Mouse (Mus musculus) midbrain, postnatal 0 days (tissue): ENCODE measurements around the gene Sap30bp. TPM values are rescaled to one million over a fixed set of nuclear protein-coding genes. Genes with fewer than 3 reads are reported as not detected.

Source experiments
- ATAC-seq: fragments of 200-750 bp; cut with Nextera tagmentation; 2 replicates; pipeline ENCODE4 v1.8.0; 2017; ENCODE audit warnings: moderate number of reproducible peaks, mild to moderate bottlenecking, moderate TSS enrichment, moderate library complexity; ENCODE audit not compliant: low FRiP score
- DNase-seq: peaks from one replicate; pipeline ENCODE4 v3.0.0-alpha.2; 2015; ENCODE audit warnings: low spot score
- H3K27ac ChIP-seq: fragments of 300-500 bp; sonication (generic); 2 replicates; pipeline ENCODE4 v1.5.1; 2014; ENCODE audit warnings: low read depth, mild to moderate bottlenecking, low read length, mixed read lengths
- H3K27me3 ChIP-seq: fragments of 300-500 bp; sonication (generic); 2 replicates; pipeline ENCODE4 v1.6.1; 2014; ENCODE audit warnings: low read length, control low read depth, mixed read lengths; ENCODE audit not compliant: insufficient read depth
- H3K36me3 ChIP-seq: fragments of 300-500 bp; sonication (generic); 2 replicates; pipeline ENCODE4 v1.6.1; 2014; ENCODE audit warnings: low read length, control low read depth, mixed read lengths; ENCODE audit not compliant: insufficient read depth
- H3K4me1 ChIP-seq: fragments of 300-500 bp; sonication (generic); 2 replicates; pipeline ENCODE4 v1.6.1; 2014; ENCODE audit warnings: mild to moderate bottlenecking, control low read depth, antibody characterized with exemption, low read length, mixed read lengths; ENCODE audit not compliant: insufficient read depth
- H3K4me2 ChIP-seq: fragments of 300-500 bp; sonication (generic); 2 replicates; pipeline ENCODE4 v1.6.1; 2014; ENCODE audit warnings: low read depth, mild to moderate bottlenecking, low read length, mixed read lengths; ENCODE audit not compliant: poor library complexity, severe bottlenecking
- H3K4me3 ChIP-seq: fragments of 300-500 bp; sonication (generic); 2 replicates; pipeline ENCODE4 v1.5.1; 2014; ENCODE audit warnings: low read depth, mild to moderate bottlenecking, low read length, moderate library complexity
- H3K9ac ChIP-seq: fragments of 300-500 bp; sonication (generic); replicated peaks from 2 replicates; pipeline ENCODE4 v1.6.1; 2014; ENCODE audit warnings: mild to moderate bottlenecking, low read length, moderate library complexity, mixed read lengths; ENCODE audit not compliant: poor library complexity, severe bottlenecking
- H3K9me3 ChIP-seq: fragments of 300-500 bp; sonication (generic); 2 replicates; pipeline ENCODE4 v1.6.1; 2016; ENCODE audit warnings: low read length, control low read depth
- CTCF ChIP-seq: IDR thresholded peaks from 2 replicates; pipeline ENCODE4 v1.5.1; 2016; ENCODE audit warnings: antibody characterized with exemption, mild to moderate bottlenecking
- WGBS: fragments of 180-500 bp; shearing (Covaris S2); extraction: QIAGEN DNeasy Blood & Tissue Kit; methylation state at CpG from one replicate; pipeline ENCODE4 v1.1.7; 2014; 5-methylcytosine and 5-hydroxymethylcytosine counted together
- polyA plus RNA-seq: library from polyadenylated mRNA; unstranded; fragments of >200 nt; fragmentation: Nextera tagmentation; extraction: Ambion mirVana; gene quantifications from 2 replicates; pipeline ENCODE4 v1.2.1, GENCODE M21; 2015
- total RNA-seq: library from RNA; depleted of rRNA; stranded (reverse); fragments of >200 nt; gene quantifications from 2 replicates; pipeline ENCODE4 v1.2.3, GENCODE M21; 2014

The Sap30bp gene
- total and polyA plus RNA-seq, 2 experiments from 2014 or later, result 46.4 to 54.3 TPM

GRCm38 (mm10) chr11:115900561-115901337 lies 32.3 kb upstream of the Sap30bp start:
- TF ChIP-seq CTCF, result no peak
- Histone ChIP-seq H3K9ac (no peak overlapping the region), H3K4me1 (no peaks in the 10 kb centered on the region), H3K36me3 (peaks cover 13% of the 10 kb centered on the region), H3K27ac (no peak overlapping the region), H3K4me3 (no peak overlapping the region), H3K9me3 (no peaks in the 10 kb centered on the region), H3K4me2 (no peak overlapping the region), H3K27me3 (no peaks in the 10 kb centered on the region)
- 69% methylated on average over 8 of the region's 8 CpGs for WGBS
- ATAC-seq, result no peak
- DNase-seq, result no peak

GRCm38 (mm10) chr11:115901338-115902161 lies 31.5 kb upstream of the Sap30bp start:
- TF ChIP-seq CTCF, result no peak
- H3K9ac ChIP-seq, result no peak overlapping the region
- H3K36me3 ChIP-seq, result peaks cover 6% of the 10 kb centered on the region
- DNase-seq (no peak), ATAC-seq (no peak)
- no peaks in the 10 kb centered on the region for H3K27me3 ChIP-seq
- H3K9me3 ChIP-seq, result no peaks in the 10 kb centered on the region
- no peaks in the 10 kb centered on the region for H3K4me1 ChIP-seq
- no peak overlapping the region for H3K4me3 ChIP-seq
- no peak overlapping the region for H3K4me2 ChIP-seq
- H3K27ac ChIP-seq, result no peak overlapping the region
- 89% methylated on average over 9 of the region's 9 CpGs for WGBS

- ATAC-seq, result no peak
- Histone ChIP-seq H3K27ac (no peak overlapping the region), H3K4me1 (no peaks in the 10 kb centered on the region), H3K4me3 (no peak overlapping the region), H3K9me3 (no peaks in the 10 kb centered on the region), H3K4me2 (no peak overlapping the region), H3K36me3 (no peaks in the 10 kb centered on the region), H3K9ac (no peak overlapping the region), H3K27me3 (no peaks in the 10 kb centered on the region)
- no peak for DNase-seq
- no peak for TF ChIP-seq CTCF
- WGBS, result 76% methylated on average over 5 of the region's 5 CpGs
Observed at GRCm38 (mm10) chr11:115902177-115902576, 30.9 kb upstream of the Sap30bp start.

- no peaks in the 10 kb centered on the region for H3K9me3 ChIP-seq
- no peak for TF ChIP-seq CTCF
- H3K9ac ChIP-seq, result no peak overlapping the region
- no peaks in the 10 kb centered on the region for H3K36me3 ChIP-seq
- ATAC-seq, result no peak
- H3K27me3 ChIP-seq, result no peaks in the 10 kb centered on the region
- no peak for DNase-seq
- H3K4me2 ChIP-seq, result no peak overlapping the region
- WGBS, result 92% methylated on average over 1 of the region's 1 CpGs
- no peak overlapping the region for H3K27ac ChIP-seq
- no peak overlapping the region for H3K4me3 ChIP-seq
- no peaks in the 10 kb centered on the region for H3K4me1 ChIP-seq
Observed at GRCm38 (mm10) chr11:115902831-115903230, 30.3 kb upstream of the Sap30bp start.

GRCm38 (mm10) chr11:115903384-115904230 lies 29.5 kb upstream of the Sap30bp start:
- no peak for DNase-seq

More at GRCm38 (mm10) chr11:115903384-115904230, 29.5 kb upstream of the Sap30bp start:
- H3K4me2 ChIP-seq, result no peak overlapping the region
- no peak overlapping the region for H3K27ac ChIP-seq
- H3K4me3 ChIP-seq, result no peak overlapping the region
- WGBS, result 75% methylated on average over 11 of the region's 11 CpGs
- ATAC-seq, result no peak
- H3K36me3 ChIP-seq, result no peaks in the 10 kb centered on the region
- no peak for TF ChIP-seq CTCF
- no peak overlapping the region for H3K9ac ChIP-seq
- no peaks in the 10 kb centered on the region for H3K4me1 ChIP-seq
- H3K27me3 ChIP-seq, result no peaks in the 10 kb centered on the region
- H3K9me3 ChIP-seq, result no peaks in the 10 kb centered on the region
